Mouse (Mus musculus) cerebellum, postnatal 14 days (tissue): ENCODE measurements around the gene Supt6.

Source experiments
- DNase-seq, 2 experiments: peaks; one replicate each; pipeline ENCODE4 v3.0.0; 2021; ENCODE audit warnings: mixed read lengths in 2 of 2

Supt6 gene

DNA sequence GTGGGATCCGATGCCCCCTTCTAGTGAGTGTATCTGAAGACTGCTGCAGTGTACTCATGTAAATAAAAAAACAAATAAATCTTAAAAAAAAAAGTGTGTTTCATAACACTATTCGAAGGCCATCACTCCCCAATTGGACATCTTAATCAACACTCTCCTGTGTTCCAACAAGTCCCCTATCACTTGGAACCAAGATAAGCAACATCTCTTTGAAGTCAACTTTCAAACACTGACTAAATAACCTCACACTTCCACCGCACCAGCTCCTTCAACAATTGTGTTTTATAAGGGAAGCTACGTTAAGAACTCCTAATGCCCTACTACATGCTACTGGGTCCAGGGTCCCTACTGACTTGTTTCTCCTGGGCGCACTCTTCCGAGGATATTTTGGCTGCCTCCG is 63.3 kb downstream of the Supt6 start:
- no peak for DNase-seq

DNA sequence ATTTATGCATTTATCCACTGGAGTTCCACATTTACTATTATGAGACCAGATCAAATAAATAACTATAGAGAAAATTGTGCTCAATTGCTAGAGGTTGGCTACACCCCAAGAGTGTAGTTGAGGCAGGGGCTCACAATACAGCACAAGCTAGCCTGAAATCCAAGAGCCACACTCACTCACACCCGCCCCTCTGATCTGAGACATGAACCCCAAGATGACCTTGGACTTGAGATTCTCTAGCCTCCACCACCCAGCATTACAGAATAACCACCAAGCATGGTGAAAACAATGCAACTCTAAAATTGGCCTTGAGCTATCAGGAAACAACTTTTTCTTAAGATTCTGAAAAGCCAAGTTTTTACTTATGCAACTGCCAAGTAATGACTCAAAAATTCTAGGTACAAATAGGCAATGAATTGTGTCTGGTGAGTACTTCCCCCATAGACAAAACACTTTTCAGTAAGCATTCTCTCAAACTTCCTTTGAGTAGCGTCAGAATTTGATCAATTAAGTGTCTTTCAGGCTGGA is 63.9 kb downstream of the Supt6 start:
- DNase-seq = no peak

GRCm38 (mm10) chr11:78180081-78180761 is 65.6 kb downstream of the Supt6 start:
- no peak for DNase-seq

DNA sequence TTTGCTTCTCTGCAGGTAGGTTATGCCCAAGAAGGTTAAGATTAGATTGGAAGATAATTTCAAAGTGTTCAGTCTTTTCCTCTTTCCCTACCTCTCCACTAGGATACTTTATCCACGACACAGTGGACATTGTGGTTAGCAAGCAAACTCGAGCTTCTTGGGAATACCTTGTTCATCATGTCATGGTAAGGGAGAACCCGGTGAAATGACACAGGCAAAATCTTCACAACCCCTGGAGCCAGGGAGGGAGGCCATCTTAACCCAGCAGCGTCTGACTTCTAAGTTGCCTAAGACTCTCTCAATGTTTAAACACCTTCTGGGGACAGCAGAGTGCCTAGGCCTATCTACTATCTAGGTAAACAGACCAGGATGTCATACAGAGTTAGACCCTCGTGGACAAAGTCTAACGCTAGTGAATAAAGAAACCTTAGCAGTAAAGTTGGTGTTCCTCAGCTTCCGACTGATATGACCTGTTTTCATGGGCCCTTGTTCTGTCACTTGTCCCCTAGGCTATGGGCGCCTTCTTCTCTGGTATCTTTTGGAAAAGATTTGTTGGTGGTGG is 66.3 kb downstream of the Supt6 start:
- DNase-seq = no peak

DNA sequence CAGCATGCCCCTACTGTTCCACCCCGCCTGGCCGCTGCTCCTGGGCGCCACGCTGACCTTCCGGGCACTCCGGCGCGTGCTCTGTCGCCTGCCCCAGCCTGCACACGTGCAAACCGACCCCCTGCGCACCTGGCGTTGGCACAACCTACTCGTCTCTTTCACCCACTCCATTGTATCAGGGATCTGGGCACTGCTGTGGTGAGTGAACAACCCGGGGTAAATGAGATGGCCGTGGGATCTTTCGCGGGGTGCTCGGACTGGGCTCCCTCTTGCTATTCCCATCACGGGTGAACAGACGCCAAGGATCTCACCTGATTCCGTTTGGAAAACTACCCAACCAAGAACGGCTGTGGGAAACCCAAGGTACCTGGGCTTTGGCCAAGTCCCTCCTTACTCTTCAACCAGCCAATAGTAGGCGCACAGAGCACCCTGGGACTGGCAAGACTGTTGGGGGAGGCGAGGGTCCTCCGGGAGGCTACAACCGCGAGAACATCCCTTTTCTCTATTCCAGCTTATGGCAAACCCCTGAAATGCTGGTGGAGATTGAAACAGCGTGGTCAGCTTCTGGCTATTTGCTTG is 66.8 kb downstream of the Supt6 start:
- peak; percentile 80 to 87 for DNase-seq

DNA sequence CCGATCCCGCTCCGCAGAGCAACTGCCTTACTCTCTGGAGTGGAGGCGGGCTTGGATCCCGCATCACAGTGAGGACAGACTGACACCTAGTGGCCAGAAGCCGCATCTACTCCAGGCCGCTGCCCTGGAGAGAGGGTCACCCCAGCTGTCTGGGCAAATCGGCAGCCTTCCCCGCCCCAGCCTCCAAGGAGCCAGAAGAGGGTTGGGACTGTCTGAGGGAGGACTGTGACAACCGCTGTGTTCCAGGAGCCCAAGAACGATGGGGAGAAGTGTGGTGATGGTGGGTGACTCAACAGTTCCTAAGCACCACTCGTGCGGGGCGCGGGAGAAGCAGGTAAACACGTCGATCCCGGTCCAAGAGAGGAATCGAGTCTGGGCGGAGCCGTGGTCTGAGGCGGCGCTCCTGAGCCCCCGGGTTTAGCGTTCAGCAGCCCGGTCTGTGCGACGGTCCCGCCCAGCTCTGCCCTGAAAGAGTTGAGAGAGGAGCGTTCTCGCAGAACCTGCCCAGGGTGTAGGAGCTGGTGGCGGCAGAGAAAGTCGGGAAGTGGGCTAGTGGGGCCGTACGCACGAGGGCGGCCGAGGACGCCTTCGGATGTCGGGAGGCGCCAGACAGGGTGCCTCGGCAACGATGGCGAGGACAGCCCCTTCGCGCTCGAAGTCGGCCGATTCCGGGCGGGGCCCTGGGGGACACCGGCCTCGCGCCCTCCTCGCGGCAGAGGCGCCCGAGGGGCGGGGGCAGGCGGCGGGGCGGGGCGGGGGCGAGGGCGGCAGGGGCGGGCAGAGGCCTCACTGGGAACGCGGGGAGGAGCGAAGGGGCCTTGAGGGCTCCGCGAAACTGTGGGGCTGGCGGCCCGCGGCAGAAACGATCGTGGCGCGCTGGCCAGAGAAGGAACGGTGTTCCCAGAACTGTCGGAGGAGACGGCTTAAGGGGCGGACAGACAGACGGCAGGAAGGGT is 67.6 kb downstream of the Supt6 start:
- DNase-seq = peak; percentile 96 to 97

DNA sequence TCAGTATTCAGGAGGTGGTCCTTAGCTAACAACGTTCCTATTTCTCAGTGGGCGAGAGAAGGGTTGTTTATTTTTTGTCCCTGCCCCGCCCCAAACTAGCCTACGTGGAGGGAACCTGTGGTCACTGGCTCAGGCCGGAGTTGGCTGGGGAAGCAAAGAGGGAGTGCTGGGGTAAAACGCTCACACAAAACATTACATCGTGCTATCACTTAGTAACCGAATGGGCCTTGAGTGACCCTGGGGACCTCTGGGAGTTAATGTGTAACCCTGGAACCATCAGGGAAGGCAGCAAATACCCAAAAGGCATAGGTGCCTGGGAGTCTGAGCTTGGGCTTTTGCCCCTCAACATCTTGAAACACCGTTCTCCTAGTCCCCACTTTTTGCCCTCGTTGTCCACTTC is 68.3 kb downstream of the Supt6 start:
- DNase-seq = no peak

- no peak for DNase-seq
These were observed 68.9 kb downstream of the Supt6 start for GRCm38 (mm10) chr11:78176905-78177331.

- DNase-seq = peak; percentile 70 to 83
These were observed 69.4 kb downstream of the Supt6 start, which contains the start of the genes Nek8 and Tlcd1 for GRCm38 (mm10) chr11:78176402-78176862. Gene Nek8 (minus strand): TSS chr11:78176675. Gene Tlcd1 (plus strand): TSS chr11:78176711.

DNA sequence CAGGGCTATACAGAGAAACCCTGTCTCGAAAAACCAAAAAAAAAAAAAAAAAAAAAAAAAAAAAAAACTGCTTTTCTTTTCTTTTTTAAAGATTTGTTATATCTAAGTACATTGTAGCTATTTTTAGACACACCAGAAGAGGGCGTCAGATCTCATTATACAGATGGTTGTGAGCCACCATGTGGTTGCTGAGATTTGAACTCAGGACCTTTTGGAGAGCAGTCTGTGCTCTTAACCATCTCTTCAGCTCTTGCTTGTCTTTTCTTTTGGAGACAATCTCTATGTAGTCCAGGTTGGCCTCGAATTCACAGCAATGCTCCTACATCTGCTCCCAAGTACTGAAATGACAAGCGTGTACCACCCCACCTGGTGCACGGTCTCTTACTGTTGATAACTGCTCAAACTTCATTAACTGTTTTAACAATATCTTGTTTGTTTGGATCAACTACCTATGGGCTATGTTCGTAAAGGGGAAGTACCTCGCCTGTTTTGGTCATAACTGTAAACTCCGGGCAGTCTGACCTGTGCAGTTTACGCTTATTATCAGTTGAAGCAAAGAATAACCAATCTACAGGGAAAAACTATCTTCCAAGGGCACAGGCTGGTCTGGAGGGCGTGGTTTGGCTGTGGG is 69.9 kb downstream of the Supt6 start:
- DNase-seq = no peak

DNA sequence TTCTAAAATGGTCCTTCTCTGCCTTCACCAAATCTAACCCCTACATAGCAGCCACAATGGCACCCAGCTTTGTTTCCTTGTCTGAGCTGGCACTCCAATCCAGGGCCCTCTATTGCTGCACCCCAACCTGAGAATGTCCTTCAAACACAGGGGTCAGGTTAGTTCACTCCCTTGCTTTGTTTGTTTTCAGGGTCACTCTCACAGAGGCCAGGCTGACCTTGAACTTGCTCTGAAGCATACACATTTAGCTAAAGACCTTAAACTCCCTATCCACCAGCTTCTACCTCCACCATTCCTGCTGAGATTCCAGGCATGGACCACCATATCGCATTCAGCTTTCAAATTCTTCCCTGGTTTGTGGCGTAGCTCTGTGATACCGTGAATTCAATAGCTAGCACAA is 71.3 kb downstream of the Supt6 start:
- no peak for DNase-seq

DNA sequence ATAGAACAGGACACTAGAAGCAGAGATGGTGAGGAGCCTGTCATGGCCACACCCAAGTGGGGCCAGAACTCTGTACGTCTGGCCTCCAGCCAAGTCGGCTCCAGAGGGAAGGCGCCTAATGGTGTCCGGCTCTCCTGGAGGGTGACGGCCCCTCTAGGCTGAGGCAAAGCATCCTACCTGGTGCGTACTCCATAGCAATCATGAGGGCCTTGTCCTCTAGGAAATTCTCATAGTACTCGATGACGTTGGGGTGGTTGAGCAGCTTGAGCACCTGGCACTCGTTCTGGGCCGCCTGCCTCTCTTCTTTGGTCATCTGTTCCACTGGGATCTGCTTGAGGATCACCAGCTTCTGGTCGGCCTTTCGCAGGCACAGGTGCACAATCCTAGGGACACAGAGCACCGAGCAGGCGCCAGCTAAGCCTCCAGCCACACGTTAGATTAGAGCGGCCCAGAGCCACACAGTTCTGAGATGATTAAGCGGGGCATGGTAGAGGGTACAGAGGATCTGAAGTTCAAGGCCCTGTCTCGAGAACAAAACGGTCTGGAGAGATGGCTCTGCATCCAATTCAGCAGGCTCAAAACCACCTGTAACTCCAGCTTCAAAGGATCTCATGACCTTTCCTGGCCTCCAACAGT is 72.9 kb downstream of the Supt6 start:
- DNase-seq = no peak

- DNase-seq = no peak
These were observed 73.6 kb downstream of the Supt6 start for GRCm38 (mm10) chr11:78172034-78172747.

DNA sequence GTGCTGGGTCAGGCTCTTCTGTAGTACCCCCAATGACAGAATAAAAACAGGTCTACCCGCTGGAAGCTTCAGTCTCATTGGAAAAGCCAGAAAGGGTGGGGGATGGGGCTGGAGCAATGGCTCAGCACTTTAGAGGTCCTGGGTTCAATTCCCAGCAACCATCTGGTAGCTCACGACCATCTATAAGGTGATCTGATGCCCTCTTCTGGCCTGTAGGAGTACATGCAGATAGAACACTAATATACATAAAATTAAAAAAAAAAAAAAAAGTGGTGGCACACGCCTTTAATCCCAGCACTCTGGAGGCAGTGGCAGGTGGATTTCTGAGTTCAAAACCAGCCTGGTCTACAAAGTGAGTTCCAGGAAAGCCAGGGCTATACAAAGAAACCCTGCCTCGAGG is 74.5 kb downstream of the Supt6 start:
- DNase-seq = no peak

- no peak for DNase-seq
These were observed 75.5 kb downstream of the Supt6 start for GRCm38 (mm10) chr11:78170306-78170705.

DNA sequence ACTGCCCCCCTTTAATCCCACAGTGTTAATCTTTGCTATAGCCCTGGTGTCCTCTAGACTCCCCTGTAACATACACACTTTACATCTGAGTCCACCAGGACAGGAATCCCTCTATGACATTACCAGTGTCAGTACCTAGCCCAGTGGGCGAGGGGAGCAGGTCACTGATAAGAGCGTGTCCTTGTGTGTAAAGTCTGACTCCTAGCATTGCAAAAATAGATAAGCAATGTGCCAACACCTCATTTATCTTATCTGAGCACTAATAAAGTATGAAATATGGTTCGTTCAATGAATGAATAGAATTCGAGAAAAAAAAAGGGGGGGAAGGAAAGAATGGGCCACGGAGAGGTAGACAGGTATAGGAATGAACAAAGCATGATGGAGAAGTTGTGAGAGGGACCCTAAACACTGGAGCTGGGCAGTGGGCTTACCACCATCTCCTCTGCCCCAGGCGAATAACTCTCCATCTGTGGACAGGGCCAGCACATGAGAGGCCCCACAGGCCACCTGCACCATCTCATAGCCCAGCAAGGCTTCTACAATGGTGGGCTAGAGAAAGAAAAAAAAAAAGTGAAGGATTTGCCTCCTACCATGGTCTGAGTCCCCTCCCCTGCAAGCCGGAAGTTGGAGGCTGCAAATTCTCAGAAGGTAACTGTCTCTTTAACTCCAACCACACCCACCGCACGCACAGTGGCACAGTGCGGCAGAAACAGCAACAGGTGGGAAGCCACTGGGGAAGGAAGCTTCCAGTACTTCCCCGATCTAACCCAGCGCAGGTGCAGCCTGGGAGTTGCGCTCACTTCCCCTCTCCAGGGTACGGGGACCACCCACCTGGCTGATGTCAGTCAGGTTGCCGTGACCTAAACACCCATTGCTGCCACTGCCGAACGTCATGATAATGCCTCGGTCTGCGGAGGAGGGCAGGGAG is 77.0 kb downstream of the Supt6 start:
- DNase-seq = no peak

DNA sequence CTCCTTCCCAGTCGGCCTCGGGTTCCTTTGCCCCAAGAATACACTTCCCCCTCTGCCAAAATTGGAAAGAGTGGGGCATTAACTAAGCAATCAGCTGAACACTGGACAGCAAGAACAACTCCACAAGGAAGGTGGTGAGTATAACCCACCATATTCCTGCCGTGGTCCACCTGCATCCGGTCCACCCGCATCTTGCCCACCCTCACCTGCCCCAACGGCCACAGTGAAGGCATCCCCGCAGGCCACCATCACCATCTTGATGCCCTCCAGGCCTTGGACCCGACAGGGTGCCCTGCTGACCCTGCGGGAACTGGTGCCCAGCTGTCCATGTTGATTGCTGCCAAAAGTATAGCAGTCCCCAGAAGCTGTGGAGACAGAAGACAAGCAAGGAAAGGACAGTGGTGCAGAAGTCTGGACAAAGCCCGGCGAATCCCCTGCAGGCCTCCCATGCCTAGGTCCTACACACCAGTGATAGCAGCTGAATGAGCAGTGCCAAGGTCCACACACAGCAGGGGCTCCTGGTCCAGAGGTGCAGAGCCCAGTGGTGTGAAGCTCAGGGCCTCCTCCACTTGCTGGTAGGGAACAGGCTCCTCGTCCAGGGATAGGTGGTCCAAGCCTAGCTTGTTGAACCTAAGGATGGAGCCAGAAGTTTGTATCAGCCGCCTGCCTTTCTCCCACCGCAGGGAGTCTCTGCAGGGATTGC is 78.4 kb downstream of the Supt6 start:
- no peak for DNase-seq

DNA sequence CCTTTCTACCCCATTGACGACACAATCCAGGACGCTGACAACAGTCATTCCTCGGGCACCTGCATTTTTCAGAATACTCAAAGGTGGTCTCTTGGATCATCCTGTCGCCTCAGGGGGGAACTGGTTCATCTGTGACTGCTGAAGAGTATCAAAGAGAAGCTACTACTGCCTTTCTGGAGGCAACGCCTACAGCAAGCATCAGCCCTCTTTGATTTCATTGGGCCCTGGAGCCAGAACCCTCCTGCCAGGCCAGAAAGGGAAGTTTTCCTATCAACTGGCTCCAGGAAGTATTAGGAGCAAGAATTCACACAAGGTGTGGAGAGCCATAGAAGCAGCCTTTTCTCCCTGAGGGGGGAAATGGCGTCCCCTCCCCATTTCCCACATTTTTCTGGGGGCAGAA is 79.1 kb downstream of the Supt6 start:
- no peak for DNase-seq

- DNase-seq = no peak
These were observed 79.6 kb downstream of the Supt6 start for GRCm38 (mm10) chr11:78166161-78166560.
